Mouse (Mus musculus): ENCODE data around the gene Samsn1.

GRCm38 (mm10) chr16:75905324-75905723 lies 116.8 kb downstream of the Samsn1 start:
- no peak for TF ChIP-seq EP300 (IDR thresholded peaks at IDR 0.05; ENCODE audit: insufficient read depth, low read depth, low read length)
- TF ChIP-seq CTCF (IDR thresholded peaks at IDR 0.05): no peak
